Mouse (Mus musculus) hematopoietic stem cell, adult 5-6 weeks (primary cell): ENCODE measurements around the gene Fcrls. TPM values are rescaled to one million over a fixed set of nuclear protein-coding genes. Genes with fewer than 3 reads are reported as not detected.
A peak's percentile ranks its signal among the peaks of the same experiment; 100 is the strongest.

ENCODE experiments used
- ATAC-seq, 2 experiments: fragments of 125-278 bp in 1 of 2; replicated peaks in 1 of 2; 2 replicates each; pipeline ENCODE4 v1.8.0; 2016 to 2017; ENCODE audit warnings: inconsistent platforms in 2 of 2, mild to moderate bottlenecking in 2 of 2, moderate number of reproducible peaks in 2 of 2, low read depth in 1 of 2, moderate TSS enrichment in 1 of 2; ENCODE audit not compliant: low FRiP score in 2 of 2, poor library complexity in 2 of 2, severe bottlenecking in 2 of 2, insufficient read depth in 1 of 2, low TSS enrichment in 1 of 2
- total RNA-seq: library from RNA; stranded (forward); fragments of 172-1452, 232-1000 nt; gene quantifications from 2 replicates; pipeline ENCODE4 v1.2.3, GENCODE M21; 2017

Gene Fcrls
- not detected in 2 replicates for total RNA-seq

DNA sequence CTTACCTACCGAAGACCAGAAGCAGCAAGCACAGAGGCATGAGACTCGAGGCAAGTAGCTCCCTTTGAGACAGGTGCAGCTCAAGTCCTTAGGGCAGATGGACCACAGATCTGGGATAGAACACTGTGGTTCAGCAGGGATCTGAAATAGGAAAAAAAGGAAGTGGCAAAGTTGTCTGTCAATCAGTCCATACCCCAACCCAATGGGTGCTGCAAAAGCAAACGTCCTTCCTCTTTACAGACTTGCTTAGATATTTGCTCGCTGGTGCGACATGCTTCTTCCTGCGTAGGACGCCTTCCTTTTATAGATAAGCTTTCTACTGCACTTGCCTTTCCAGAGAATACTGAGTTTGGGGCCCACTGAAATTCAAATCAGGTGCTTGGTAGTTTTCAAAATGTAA is at the start of gene Fcrls:
Gene Fcrls (minus strand): TSS at position 303 of the 400 bp plus-strand sequence.
- ATAC-seq = peak; percentile 70 to 79; a peak in 3 of 4 replicates

DNA sequence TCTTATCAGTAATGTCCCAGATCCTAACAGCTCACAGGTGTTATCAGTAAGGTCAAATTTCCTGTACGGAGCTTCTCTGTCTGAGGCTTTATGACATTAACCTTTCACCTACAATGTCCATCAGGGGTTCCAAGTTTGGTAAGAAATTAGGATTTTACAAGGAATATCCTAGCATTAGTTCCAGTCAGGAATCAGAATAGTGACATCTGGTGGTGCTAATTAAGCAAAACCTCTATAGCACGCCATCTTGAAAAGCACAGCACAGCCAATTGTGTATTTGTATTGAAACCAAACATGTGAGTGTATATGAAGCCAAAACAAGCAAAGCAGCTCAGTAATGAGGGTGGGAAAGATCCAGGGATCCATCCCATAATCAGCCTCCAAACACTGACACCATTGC is 46.4 kb upstream of the Fcrls start:
- ATAC-seq = no peak

DNA sequence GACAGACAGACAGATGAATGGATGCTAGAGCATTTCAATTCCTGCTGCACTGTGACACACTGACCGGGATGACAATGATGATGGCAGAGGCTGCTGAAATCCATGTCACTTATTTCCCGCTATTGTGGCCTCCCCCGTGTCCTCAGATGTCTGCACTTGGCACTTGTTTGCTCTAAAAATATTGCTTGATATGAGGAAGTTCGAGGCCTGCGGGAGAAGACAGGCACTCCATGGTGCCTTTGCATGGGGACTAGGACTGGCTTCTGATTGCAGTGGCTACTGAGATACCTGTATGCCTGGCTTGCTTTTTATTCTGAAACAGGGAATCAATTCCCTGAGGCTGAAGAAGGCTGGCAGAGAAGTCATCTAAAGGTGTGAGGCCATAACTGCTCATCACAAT is 36.4 kb upstream of the Fcrls start:
- no peak for ATAC-seq

DNA sequence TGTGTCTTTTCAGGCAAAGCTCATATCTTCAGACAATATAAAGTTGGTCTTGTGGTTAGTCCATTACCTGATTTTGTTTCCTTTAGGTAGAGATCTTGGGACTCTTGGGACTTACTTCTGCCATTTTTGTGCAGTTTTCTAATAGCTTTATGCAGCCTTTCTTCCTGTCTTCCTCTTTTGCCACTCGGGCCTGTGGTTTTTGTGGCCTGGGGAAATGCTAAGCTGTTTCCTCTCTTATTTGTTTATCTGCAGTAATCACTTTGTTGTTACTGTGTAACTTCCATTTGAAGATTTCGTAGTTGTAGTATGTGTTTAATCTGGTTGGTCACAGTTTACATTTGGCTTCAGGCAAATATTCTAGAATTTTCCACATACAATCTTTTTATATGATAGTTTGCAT is 10.8 kb upstream of the Fcrls start:
- ATAC-seq = peak; percentile 81 to 87

DNA sequence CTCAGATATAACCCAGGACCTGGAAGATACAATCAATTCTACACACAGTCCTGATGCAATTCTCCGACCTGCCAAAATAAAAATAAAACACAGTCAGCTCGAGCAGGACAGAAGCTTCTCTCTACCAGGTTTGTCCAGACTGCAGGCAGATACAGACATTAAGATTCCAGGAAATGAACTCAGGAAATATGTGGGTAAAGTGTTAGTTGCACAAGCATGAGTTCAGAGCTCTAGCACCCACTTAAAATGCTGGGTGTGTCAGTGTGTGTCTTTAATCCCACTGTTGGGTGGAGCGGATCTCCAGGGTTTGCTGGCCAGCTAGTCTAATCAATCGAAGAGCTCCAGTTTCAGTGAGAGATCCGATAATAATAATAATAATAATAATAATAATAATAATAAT is 3.0 kb upstream of the Fcrls start:
- ATAC-seq = no peak

DNA sequence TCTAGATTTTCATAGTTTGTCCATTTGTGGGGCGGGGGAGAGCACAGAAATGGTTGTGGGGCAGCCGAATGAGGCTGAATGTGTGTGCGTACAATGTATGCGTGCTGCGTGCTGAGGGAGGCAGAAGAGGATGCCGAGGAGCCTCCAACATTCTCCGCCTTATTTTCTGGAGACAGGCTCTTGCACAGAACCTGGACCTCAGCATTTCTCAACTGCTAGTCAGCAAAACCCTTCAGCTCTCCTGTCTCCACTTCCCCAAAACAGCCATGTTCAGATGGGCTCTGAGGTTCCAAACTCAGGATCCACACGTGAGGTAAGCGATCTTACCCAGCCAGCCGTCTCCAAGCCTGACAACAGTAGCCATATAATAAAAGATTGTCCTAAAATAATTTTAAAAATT is 8.3 kb downstream of the Fcrls start:
- ATAC-seq = no peak

DNA sequence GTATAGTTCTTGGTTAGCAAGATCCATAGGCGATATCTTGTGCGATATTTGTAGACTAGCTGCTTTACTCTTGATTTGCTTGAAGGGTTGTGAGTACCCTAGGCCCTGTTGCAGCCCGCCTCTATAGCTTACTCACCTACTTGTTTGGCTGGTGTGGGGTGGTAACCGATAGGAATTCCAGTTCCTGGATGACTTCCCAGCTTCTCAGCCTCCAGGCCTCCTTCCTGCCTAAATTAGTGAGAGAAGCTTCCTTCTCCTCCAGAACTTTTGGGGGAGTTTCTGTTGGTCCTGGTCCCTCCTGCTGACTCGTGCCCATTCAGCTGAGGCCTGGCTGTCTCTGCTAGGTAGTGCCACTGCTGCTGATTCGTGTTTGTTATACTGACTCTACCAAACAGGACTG is 14.0 kb downstream of the Fcrls start:
- no peak for ATAC-seq

DNA sequence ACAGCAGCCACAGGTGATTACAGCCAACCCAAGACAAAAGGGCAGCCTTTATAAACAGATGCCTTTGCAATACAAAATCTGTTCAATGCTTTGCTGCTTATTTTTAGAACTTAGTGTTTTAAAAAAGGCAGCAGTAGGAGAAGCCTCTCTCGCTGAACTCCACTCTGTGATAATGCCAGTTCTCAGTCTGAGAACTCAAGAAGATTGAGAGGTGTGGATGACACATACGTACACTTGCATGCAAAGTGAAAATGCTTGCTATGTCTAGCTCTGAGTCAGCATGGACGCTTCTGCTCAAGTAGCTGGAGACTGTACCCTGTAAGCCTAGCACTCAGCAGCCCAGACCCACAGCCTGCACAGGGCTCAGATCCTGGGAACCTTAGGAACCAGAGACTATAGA is 16.2 kb downstream of the Fcrls start:
- ATAC-seq = no peak

DNA sequence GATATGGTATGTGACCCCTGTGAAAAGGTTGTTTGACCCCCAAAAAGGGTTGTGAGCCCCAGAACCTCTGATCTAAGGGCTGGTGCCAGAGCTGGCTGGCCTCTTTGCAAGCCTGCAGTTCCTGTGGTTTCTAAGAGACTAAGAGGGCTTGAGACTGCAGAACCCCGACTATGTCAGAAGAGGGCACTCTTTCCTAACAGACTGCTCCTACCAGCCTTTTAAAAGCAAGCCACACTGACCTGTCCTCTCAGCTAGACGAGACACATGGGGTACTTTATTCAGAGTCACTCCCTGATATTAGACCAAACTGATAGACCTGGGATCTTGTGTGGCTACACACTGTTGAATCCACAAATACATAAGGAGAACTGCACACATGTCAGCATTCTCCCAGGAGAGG is 19.9 kb downstream of the Fcrls start:
- peak; percentile 84 to 86 for ATAC-seq

DNA sequence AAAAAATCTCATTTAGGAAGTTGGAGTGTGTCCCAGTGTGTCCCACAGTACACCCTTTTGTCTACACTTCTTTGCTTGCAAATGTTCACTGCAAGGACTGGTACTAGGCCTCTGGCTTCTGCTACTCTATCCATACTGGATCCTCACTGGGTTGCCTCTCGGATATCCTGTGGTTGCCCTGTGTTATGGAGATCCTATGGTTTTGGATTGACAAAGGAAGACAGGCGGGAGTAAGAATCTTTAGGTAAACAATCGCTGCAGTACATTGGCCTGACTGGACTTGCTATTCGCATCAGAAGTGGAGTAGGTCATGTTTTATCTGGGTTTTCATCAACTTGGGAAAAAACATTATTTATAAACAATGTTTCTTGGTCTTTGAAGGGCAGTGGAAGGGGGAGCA is 22.6 kb downstream of the Fcrls start:
- ATAC-seq = no peak

DNA sequence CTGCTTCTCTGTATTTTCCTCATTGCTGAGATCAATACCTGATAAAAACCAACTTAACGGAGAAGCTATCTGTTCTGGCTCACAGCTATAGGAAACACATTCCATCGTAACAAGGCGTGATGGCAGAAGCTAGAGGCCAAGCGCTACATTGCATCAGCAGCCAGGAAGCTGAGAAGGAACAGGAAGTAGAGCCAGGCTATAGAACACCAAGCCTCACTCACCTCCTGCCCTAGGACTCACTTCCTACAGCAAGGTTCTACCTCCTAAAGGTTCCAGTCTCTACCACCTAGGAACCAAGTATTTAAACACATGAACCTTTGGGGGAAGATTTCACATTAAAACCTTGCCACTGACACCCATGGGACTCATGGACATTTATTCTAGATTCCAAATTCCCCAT is 39.9 kb downstream of the Fcrls start:
- ATAC-seq = no peak

DNA sequence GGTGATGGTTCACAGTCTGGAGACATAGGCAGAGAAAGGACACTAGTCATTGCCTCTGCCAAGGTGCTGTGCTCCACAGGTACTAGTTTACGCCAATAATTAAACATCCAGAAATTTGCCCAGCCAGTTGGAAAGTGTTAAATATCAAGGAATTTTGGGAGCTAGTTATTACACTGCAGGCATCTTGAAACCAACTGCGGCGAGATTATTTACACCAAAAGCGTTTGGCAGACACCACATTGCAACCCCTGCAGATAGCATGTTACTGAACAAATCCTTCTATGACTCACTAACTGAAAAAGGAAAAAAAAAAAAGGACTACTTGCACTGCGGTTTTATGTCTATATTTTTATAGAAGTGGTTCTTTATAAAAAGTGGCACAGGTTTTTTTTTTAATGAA is 41.2 kb downstream of the Fcrls start:
- no peak for ATAC-seq

DNA sequence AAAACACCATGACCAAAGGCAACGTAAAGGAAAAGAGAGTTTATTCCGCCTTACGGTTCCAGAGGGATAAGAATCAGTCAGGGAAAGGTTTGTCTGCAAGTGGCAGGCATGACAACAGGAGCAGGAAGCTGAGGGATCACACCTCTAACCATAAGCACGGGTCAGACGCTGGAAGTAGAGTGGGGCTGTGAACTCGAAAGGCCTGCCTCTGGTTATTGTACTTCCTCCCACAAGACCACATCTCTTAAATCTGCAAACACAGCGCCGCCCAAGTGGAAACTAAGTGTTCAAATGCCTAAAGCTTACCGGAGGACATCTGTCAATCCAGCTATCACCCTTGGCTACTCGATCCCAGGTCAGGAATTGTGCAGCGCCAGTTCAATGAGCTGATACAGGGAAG is 48.4 kb downstream of the Fcrls start:
- ATAC-seq = peak in 1 of 2 experiments; percentile 2; a peak in 1 of 4 replicates

DNA sequence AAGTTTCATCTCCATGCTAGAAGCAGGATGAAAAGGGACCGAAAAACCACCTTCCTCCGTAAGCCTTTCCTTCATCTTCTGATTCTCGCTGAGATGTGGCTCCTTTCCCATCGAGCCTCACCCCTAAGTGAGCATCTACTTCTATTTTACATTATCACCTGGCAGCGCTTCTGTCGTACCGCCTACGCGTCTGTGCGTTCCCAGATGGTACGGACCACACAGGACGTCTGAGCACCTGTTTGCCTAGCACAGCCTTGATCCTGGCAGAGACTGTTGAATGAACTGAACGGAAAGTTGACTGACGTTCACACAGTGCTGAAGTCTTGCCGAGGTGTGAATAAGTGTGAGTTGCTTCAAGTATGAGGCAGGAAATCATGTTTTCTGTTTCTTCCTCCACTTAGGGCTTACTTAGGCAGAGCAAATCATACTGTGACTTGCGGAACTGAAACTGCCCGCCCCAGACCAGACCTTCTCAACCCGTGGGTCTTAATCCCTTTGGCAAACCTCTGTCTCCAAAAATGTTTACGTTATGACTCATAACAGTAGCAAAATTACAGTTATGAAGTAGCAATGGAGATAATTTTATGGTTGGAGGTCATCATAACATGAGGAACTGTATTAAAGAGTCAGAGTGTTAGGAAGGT is 49.2 kb downstream of the Fcrls start:
- no peak for ATAC-seq

DNA sequence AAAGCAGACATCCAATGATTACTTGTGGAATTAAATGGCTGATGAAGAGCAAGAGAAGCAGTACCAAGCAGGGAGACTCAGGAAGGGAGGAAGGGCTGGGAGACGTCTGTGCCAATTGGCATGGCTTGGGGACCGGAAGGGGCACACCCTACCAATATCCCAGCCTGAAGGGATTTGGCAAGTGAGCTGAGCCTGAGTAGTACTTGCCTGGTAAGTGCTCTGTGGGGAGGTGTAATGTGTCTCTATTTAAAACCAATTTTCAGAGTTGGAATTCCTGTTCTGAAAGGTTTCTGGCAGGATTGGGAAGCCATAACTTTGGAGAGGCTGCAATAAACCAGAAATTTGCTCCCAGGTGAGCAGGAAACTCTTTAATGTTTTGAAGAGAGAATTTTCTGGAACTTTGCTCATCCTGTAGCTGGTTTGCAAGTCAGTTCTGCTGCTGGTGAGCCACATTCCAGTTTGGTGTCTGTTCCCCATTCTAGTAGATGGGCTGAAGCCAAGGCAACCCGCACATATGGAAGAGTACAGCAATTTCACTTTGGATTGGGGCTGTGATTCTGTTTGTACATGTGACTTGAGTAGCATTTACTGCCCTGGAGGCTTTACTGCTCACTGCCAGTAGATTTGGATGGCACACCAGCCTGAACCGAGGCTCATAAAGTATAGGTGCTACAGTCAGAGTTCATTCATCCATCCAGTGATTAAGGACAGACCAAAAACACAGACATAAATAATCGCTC is 57.0 kb downstream of the Fcrls start:
- no peak for ATAC-seq

Other genes with a start within 250 kb of the Fcrls start
- under 0.01 and 0.15 TPM in 2 replicates for gene Kirrel, start 89.0 kb downstream of the Fcrls start, total RNA-seq
- 0.74 and 2.1 TPM in 2 replicates for gene Cd5l, start 94.1 kb upstream of the Fcrls start, total RNA-seq
- gene Fcrl1, start 112.6 kb upstream of the Fcrls start, total RNA-seq = 3.7 and 6.4 TPM in 2 replicates
- gene Fcrl5, start 172.0 kb upstream of the Fcrls start, total RNA-seq = not detected in 2 replicates